Mouse (Mus musculus) heart, embryonic 13.5 days (tissue): ENCODE measurements at regions not wholly inside any gene's neighbourhood (a gene's known extent, or its start where the extent isn't known, plus 50 kb on each side); places are given as distances from the start of the nearest gene placed in this dataset.

ENCODE experiments used
- ATAC-seq: fragments of 200-750 bp; cut with Nextera tagmentation; 2 replicates; pipeline ENCODE4 v1.8.0; 2017; ENCODE audit warnings: moderate TSS enrichment; ENCODE audit not compliant: insufficient number of reproducible peaks, low FRiP score, low TSS enrichment; ENCODE audit errors: extremely low read depth
- H3K27ac ChIP-seq: fragments of 300-500 bp; sonication (generic); replicated peaks from 2 replicates; pipeline ENCODE4 v1.5.1; 2015; ENCODE audit warnings: moderate library complexity, mild to moderate bottlenecking, inconsistent platforms
- H3K27me3 ChIP-seq: fragments of 300-500 bp; sonication (generic); replicated peaks from 2 replicates; pipeline ENCODE4 v1.6.1; 2015; ENCODE audit warnings: mild to moderate bottlenecking, inconsistent platforms
- H3K36me3 ChIP-seq: fragments of 300-500 bp; sonication (generic); 2 replicates; pipeline ENCODE4 v1.6.1; 2015; ENCODE audit warnings: mild to moderate bottlenecking, inconsistent platforms
- H3K4me1 ChIP-seq: fragments of 300-500 bp; sonication (generic); 2 replicates; pipeline ENCODE4 v1.6.1; 2015; ENCODE audit warnings: inconsistent platforms
- H3K4me2 ChIP-seq: fragments of 300-500 bp; sonication (generic); 2 replicates; pipeline ENCODE4 v1.6.1; 2015; ENCODE audit warnings: inconsistent platforms, mild to moderate bottlenecking, moderate library complexity
- H3K4me3 ChIP-seq: fragments of 300-500 bp; sonication (generic); 2 replicates; pipeline ENCODE4 v1.5.1; 2015; ENCODE audit warnings: moderate library complexity, mild to moderate bottlenecking, inconsistent platforms
- H3K9ac ChIP-seq: fragments of 300-500 bp; sonication (generic); 2 replicates; pipeline ENCODE4 v1.6.1; 2015; ENCODE audit warnings: inconsistent platforms, mild to moderate bottlenecking, moderate library complexity
- H3K9me3 ChIP-seq: fragments of 300-500 bp; sonication (generic); 2 replicates; pipeline ENCODE4 v1.6.1; 2016; ENCODE audit warnings: inconsistent platforms
- whole genome bisulfite sequencing: fragments of 180-500 bp; shearing (Covaris S2); methylation state at CpG from one replicate; pipeline ENCODE4 v1.1.7; 2015; ENCODE audit warnings: mixed read lengths; 5-methylcytosine and 5-hydroxymethylcytosine counted together

GRCm38 (mm10) chr13:97847561-97847960 lies 87.1 kb upstream of the Gm10260 start:
- Histone ChIP-seq H3K9me3 (no peaks in the 10 kb centered on the region), H3K36me3 (no peaks in the 10 kb centered on the region), H3K4me1 (peaks cover 7% of the 10 kb centered on the region), H3K27ac (no peak overlapping the region), H3K27me3 (no peaks in the 10 kb centered on the region), H3K4me2 (no peak overlapping the region), H3K4me3 (no peak overlapping the region), H3K9ac (no peak overlapping the region)
- ATAC-seq = no peak
- 80% methylated on average over 6 of the region's 6 CpGs for WGBS

GRCm38 (mm10) chr13:97845148-97845547 lies 84.7 kb upstream of the Gm10260 start:
- no peaks in the 10 kb centered on the region for H3K36me3 ChIP-seq
- peaks cover 21% of the 10 kb centered on the region for H3K4me1 ChIP-seq
- no peak for ATAC-seq
- H3K9me3 ChIP-seq = no peaks in the 10 kb centered on the region
- no peak overlapping the region for H3K27ac ChIP-seq
- 81% methylated on average over 5 of the region's 5 CpGs for whole genome bisulfite sequencing
- H3K27me3 ChIP-seq = no peaks in the 10 kb centered on the region
- no peak overlapping the region for H3K9ac ChIP-seq
- no peak overlapping the region for H3K4me2 ChIP-seq
- H3K4me3 ChIP-seq = no peak overlapping the region

GRCm38 (mm10) chr13:97842801-97843200 lies 82.4 kb upstream of the Gm10260 start:
- WGBS = 13% methylated on average over 5 of the region's 5 CpGs
- Histone ChIP-seq H3K27me3 (0 out of 2 replicates have a peak, but pooled peaks cover 5% of the 10 kb centered on the region), H3K4me1 (peaks cover 23% of the 10 kb centered on the region), H3K9me3 (no peaks in the 10 kb centered on the region), H3K27ac (no peak overlapping the region), H3K4me2 (no peak overlapping the region), H3K4me3 (no peak overlapping the region), H3K9ac (no peak overlapping the region), H3K36me3 (no peaks in the 10 kb centered on the region)
- ATAC-seq = no peak

GRCm38 (mm10) chr13:97841503-97841902 lies 81.1 kb upstream of the Gm10260 start:
- Histone ChIP-seq H3K4me1 (peaks cover 35% of the 10 kb centered on the region), H3K36me3 (no peaks in the 10 kb centered on the region), H3K9me3 (no peaks in the 10 kb centered on the region), H3K4me3 (no peak overlapping the region), H3K4me2 (no peak overlapping the region), H3K27ac (no peak overlapping the region), H3K27me3 (0 out of 2 replicates have a peak, but pooled peaks cover 5% of the 10 kb centered on the region), H3K9ac (no peak overlapping the region)
- WGBS = 50% methylated on average over 7 of the region's 7 CpGs
- ATAC-seq = no peak

- H3K27ac ChIP-seq = no peak overlapping the region
- ATAC-seq = no peak
- no peak overlapping the region for H3K4me2 ChIP-seq
- no peak overlapping the region for H3K9ac ChIP-seq
- 0 out of 2 replicates have a peak, but pooled peaks cover 5% of the 10 kb centered on the region for H3K27me3 ChIP-seq
- H3K4me1 ChIP-seq = peaks cover 35% of the 10 kb centered on the region
- no peaks in the 10 kb centered on the region for H3K9me3 ChIP-seq
- no peaks in the 10 kb centered on the region for H3K36me3 ChIP-seq
- WGBS = 50% methylated on average over 7 of the region's 7 CpGs
- H3K4me3 ChIP-seq = no peak overlapping the region
Observed at GRCm38 (mm10) chr13:97839617-97840308, 79.3 kb upstream of the Gm10260 start.

- H3K9ac ChIP-seq = peak overlapping the region; percentile 17; the same call in 1 of the 2 replicates
- H3K4me2 ChIP-seq = peak overlapping the region; percentile 38
Observed at GRCm38 (mm10) chr13:97837443-97838000, 77.1 kb upstream of the Gm10260 start.

GRCm38 (mm10) chr13:97832448-97832847 lies 72.0 kb upstream of the Gm10260 start:
- Histone ChIP-seq H3K4me3 (no peak overlapping the region), H3K9me3 (no peaks in the 10 kb centered on the region), H3K4me2 (no peak overlapping the region), H3K27me3 (no peaks in the 10 kb centered on the region), H3K36me3 (no peaks in the 10 kb centered on the region), H3K9ac (no peak overlapping the region), H3K4me1 (peaks cover 8% of the 10 kb centered on the region), H3K27ac (no peak overlapping the region)
- 80% methylated on average over 1 of the region's 1 CpGs for WGBS
- no peak for ATAC-seq

More at GRCm38 (mm10) chr13:97837443-97838000, 77.1 kb upstream of the Gm10260 start:
- Histone ChIP-seq H3K27ac (peak overlapping the region; percentile 51), H3K4me3 (no peak overlapping the region), H3K27me3 (0 out of 2 replicates have a peak, but pooled peaks cover 5% of the 10 kb centered on the region), H3K9me3 (no peaks in the 10 kb centered on the region), H3K36me3 (no peaks in the 10 kb centered on the region), H3K4me1 (peaks cover 27% of the 10 kb centered on the region)
- no peak for ATAC-seq
- WGBS = 22% methylated on average over 7 of the region's 7 CpGs

GRCm38 (mm10) chr13:97831839-97832238 lies 71.4 kb upstream of the Gm10260 start:
- no peak overlapping the region for H3K4me2 ChIP-seq
- no peak overlapping the region for H3K4me3 ChIP-seq
- WGBS = 71% methylated on average over 5 of the region's 5 CpGs
- no peaks in the 10 kb centered on the region for H3K9me3 ChIP-seq
- no peaks in the 10 kb centered on the region for H3K27me3 ChIP-seq
- H3K9ac ChIP-seq = no peak overlapping the region
- H3K4me1 ChIP-seq = peaks cover 2% of the 10 kb centered on the region
- H3K36me3 ChIP-seq = no peaks in the 10 kb centered on the region
- H3K27ac ChIP-seq = no peak overlapping the region
- ATAC-seq = no peak

GRCm38 (mm10) chr13:97829558-97829957 lies 69.1 kb upstream of the Gm10260 start:
- Histone ChIP-seq H3K27me3 (no peaks in the 10 kb centered on the region), H3K36me3 (no peaks in the 10 kb centered on the region), H3K4me2 (no peak overlapping the region), H3K9me3 (no peaks in the 10 kb centered on the region), H3K4me3 (no peak overlapping the region), H3K4me1 (peaks cover 5% of the 10 kb centered on the region; the same call in 1 of the 2 replicates), H3K27ac (no peak overlapping the region), H3K9ac (no peak overlapping the region)
- 56% methylated on average over 5 of the region's 5 CpGs for WGBS
- no peak for ATAC-seq

- 71% methylated on average over 22 of the region's 22 CpGs for WGBS
Observed at GRCm38 (mm10) chr13:97825801-97826576, 65.6 kb upstream of the Gm10260 start.

GRCm38 (mm10) chr13:97825361-97825760 lies 64.9 kb upstream of the Gm10260 start:
- Histone ChIP-seq H3K27ac (no peak overlapping the region), H3K9ac (no peak overlapping the region), H3K4me2 (no peak overlapping the region), H3K9me3 (no peaks in the 10 kb centered on the region), H3K4me3 (no peak overlapping the region), H3K36me3 (no peaks in the 10 kb centered on the region), H3K4me1 (peaks cover 5% of the 10 kb centered on the region; the same call in 1 of the 2 replicates), H3K27me3 (no peaks in the 10 kb centered on the region)
- WGBS = 75% methylated on average over 3 of the region's 3 CpGs
- ATAC-seq = no peak

More at GRCm38 (mm10) chr13:97825801-97826576, 65.6 kb upstream of the Gm10260 start:
- Histone ChIP-seq H3K9me3 (no peaks in the 10 kb centered on the region), H3K4me2 (no peak overlapping the region), H3K9ac (no peak overlapping the region), H3K4me3 (no peak overlapping the region), H3K27ac (no peak overlapping the region), H3K27me3 (no peaks in the 10 kb centered on the region), H3K36me3 (no peaks in the 10 kb centered on the region), H3K4me1 (peaks cover 5% of the 10 kb centered on the region; the same call in 1 of the 2 replicates)
- ATAC-seq = no peak
